Mouse (Mus musculus) stomach, embryonic 14.5 days (tissue): Measurements from ENCODE around the gene Armh1. TPM values are rescaled to one million over a fixed set of nuclear protein-coding genes. Genes with fewer than 3 reads are reported as not detected.

Experiments
- ATAC-seq: fragments of 200-750 bp; cut with Nextera tagmentation; 2 replicates; pipeline ENCODE4 v1.8.0; 2017; ENCODE audit warnings: low read depth, moderate TSS enrichment; ENCODE audit not compliant: insufficient number of reproducible peaks, insufficient read depth, low FRiP score
- H3K27ac ChIP-seq: fragments of 300-500 bp; sonication (generic); 2 replicates; pipeline ENCODE4 v1.5.1; 2014; ENCODE audit warnings: mild to moderate bottlenecking, low read length, moderate library complexity, mixed read lengths
- H3K27me3 ChIP-seq: fragments of 300-500 bp; sonication (generic); 2 replicates; pipeline ENCODE4 v1.6.1; 2014; ENCODE audit warnings: low read length, control low read depth, mixed read lengths; ENCODE audit not compliant: control insufficient read depth, insufficient read depth
- H3K36me3 ChIP-seq: fragments of 300-500 bp; sonication (generic); 2 replicates; pipeline ENCODE4 v1.6.1; 2014; ENCODE audit warnings: mild to moderate bottlenecking, control low read depth, low read length, moderate library complexity, mixed read lengths; ENCODE audit not compliant: control insufficient read depth, insufficient read depth
- H3K4me1 ChIP-seq: fragments of 300-500 bp; sonication (generic); 2 replicates; pipeline ENCODE4 v1.6.1; 2014; ENCODE audit warnings: low read length, control low read depth, mixed read lengths; ENCODE audit not compliant: control insufficient read depth, insufficient read depth
- H3K4me2 ChIP-seq: fragments of 300-500 bp; sonication (generic); replicated peaks from 2 replicates; pipeline ENCODE4 v1.6.1; 2014; ENCODE audit warnings: low read depth, low read length, control low read depth
- H3K4me3 ChIP-seq: fragments of 300-500 bp; sonication (generic); 2 replicates; pipeline ENCODE4 v1.5.1; 2014; ENCODE audit warnings: low read depth, low read length, control low read depth
- H3K9ac ChIP-seq: fragments of 300-500 bp; sonication (generic); replicated peaks from 2 replicates; pipeline ENCODE4 v1.6.1; 2014; ENCODE audit warnings: low read depth, mild to moderate bottlenecking, control low read depth, low read length, moderate library complexity, mixed read lengths
- H3K9me3 ChIP-seq: fragments of 300-500 bp; sonication (generic); 2 replicates; pipeline ENCODE4 v1.6.1; 2016; ENCODE audit warnings: low read depth, low read length, control low read depth; ENCODE audit not compliant: control insufficient read depth
- WGBS: fragments of 180-500 bp; shearing (Covaris S2); extraction: QIAGEN DNeasy Blood & Tissue Kit; methylation state at CpG from one replicate; pipeline ENCODE4 v1.1.7; 2014; 5-methylcytosine and 5-hydroxymethylcytosine counted together
- polyA plus RNA-seq: library from polyadenylated mRNA; unstranded; fragments of >200 nt; fragmentation: Nextera tagmentation; extraction: Ambion mirVana; gene quantifications from 2 replicates; pipeline ENCODE4 v1.2.1, GENCODE M21; 2014

Gene Armh1
- polyA plus RNA-seq, 1 experiment from 2014 or later = 0.30 TPM

GRCm38 (mm10) chr4:117283271-117284191 lies 31.6 kb upstream of the Armh1 start:
- H3K9ac ChIP-seq = no peak overlapping the region
- no peak overlapping the region; the same call in 1 of the 2 replicates for H3K27ac ChIP-seq
- H3K4me1 ChIP-seq = peaks cover 27% of the 10 kb centered on the region
- H3K36me3 ChIP-seq = peaks cover 46% of the 10 kb centered on the region
- WGBS = 19% methylated on average over 22 of the region's 22 CpGs
- no peak overlapping the region for H3K4me2 ChIP-seq
- ATAC-seq = 0 out of 2 replicates have a peak, but pooled peaks have one; percentile 33
- no peaks in the 10 kb centered on the region for H3K27me3 ChIP-seq
- H3K9me3 ChIP-seq = no peaks in the 10 kb centered on the region
- no peak overlapping the region for H3K4me3 ChIP-seq

GRCm38 (mm10) chr4:117281090-117281845 lies 29.3 kb upstream of the Armh1 start:
- H3K27ac ChIP-seq = no peak overlapping the region
- no peak overlapping the region for H3K9ac ChIP-seq
- no peaks in the 10 kb centered on the region for H3K27me3 ChIP-seq
- no peak overlapping the region for H3K4me3 ChIP-seq
- 51% methylated on average over 19 of the region's 19 CpGs for WGBS
- ATAC-seq = no peak
- peaks cover 55% of the 10 kb centered on the region for H3K36me3 ChIP-seq
- H3K9me3 ChIP-seq = no peaks in the 10 kb centered on the region
- no peak overlapping the region for H3K4me2 ChIP-seq
- H3K4me1 ChIP-seq = peaks cover 30% of the 10 kb centered on the region

GRCm38 (mm10) chr4:117280397-117280930 lies 28.5 kb upstream of the Armh1 start:
- H3K36me3 ChIP-seq = peaks cover 48% of the 10 kb centered on the region
- WGBS = 85% methylated on average over 8 of the region's 8 CpGs
- H3K27me3 ChIP-seq = no peaks in the 10 kb centered on the region
- no peak for ATAC-seq
- H3K4me3 ChIP-seq = no peak overlapping the region
- H3K27ac ChIP-seq = no peak overlapping the region
- H3K9me3 ChIP-seq = no peaks in the 10 kb centered on the region
- no peak overlapping the region for H3K4me2 ChIP-seq
- peaks cover 35% of the 10 kb centered on the region for H3K4me1 ChIP-seq
- H3K9ac ChIP-seq = no peak overlapping the region

GRCm38 (mm10) chr4:117279253-117279642 lies 27.3 kb upstream of the Armh1 start:
- ATAC-seq = no peak
- 66% methylated on average over 2 of the region's 2 CpGs for WGBS

GRCm38 (mm10) chr4:117278381-117279252 lies 26.7 kb upstream of the Armh1 start:
- Histone ChIP-seq H3K36me3 (peaks cover 46% of the 10 kb centered on the region), H3K9ac (no peak overlapping the region), H3K9me3 (peaks cover 7% of the 10 kb centered on the region), H3K4me2 (no peak overlapping the region), H3K27me3 (no peaks in the 10 kb centered on the region), H3K4me3 (no peak overlapping the region), H3K4me1 (peaks cover 26% of the 10 kb centered on the region), H3K27ac (no peak overlapping the region)
- no peak for ATAC-seq
- WGBS = 59% methylated on average over 10 of the region's 10 CpGs

More at GRCm38 (mm10) chr4:117279253-117279642, 27.3 kb upstream of the Armh1 start:
- Histone ChIP-seq H3K36me3 (peaks cover 44% of the 10 kb centered on the region), H3K4me2 (no peak overlapping the region), H3K4me3 (no peak overlapping the region), H3K9ac (no peak overlapping the region), H3K4me1 (peaks cover 31% of the 10 kb centered on the region), H3K27me3 (no peaks in the 10 kb centered on the region), H3K9me3 (peaks cover 4% of the 10 kb centered on the region), H3K27ac (no peak overlapping the region)

GRCm38 (mm10) chr4:117277687-117278086 lies 25.8 kb upstream of the Armh1 start:
- H3K9ac ChIP-seq = no peak overlapping the region
- peaks cover 22% of the 10 kb centered on the region for H3K4me1 ChIP-seq
- H3K4me3 ChIP-seq = no peak overlapping the region
- ATAC-seq = no peak
- no peak overlapping the region for H3K4me2 ChIP-seq
- H3K9me3 ChIP-seq = peaks cover 7% of the 10 kb centered on the region
- H3K27ac ChIP-seq = no peak overlapping the region
- no peaks in the 10 kb centered on the region for H3K27me3 ChIP-seq
- H3K36me3 ChIP-seq = peaks cover 44% of the 10 kb centered on the region
- 84% methylated on average over 7 of the region's 7 CpGs for WGBS

- peaks cover 49% of the 10 kb centered on the region for H3K36me3 ChIP-seq
Observed at GRCm38 (mm10) chr4:117277021-117277420, 25.1 kb upstream of the Armh1 start.

More at GRCm38 (mm10) chr4:117277021-117277420, 25.1 kb upstream of the Armh1 start:
- Histone ChIP-seq H3K4me2 (no peak overlapping the region), H3K4me3 (no peak overlapping the region), H3K27ac (0 out of 2 replicates have a peak overlapping the region, but pooled peaks have one; percentile 15), H3K9ac (no peak overlapping the region), H3K4me1 (peaks cover 22% of the 10 kb centered on the region), H3K9me3 (peaks cover 7% of the 10 kb centered on the region), H3K27me3 (no peaks in the 10 kb centered on the region)
- WGBS = 49% methylated on average over 13 of the region's 13 CpGs
- no peak for ATAC-seq
